Mouse (Mus musculus) small intestine, adult 2 months (tissue): ENCODE measurements around the gene Rasgrp2. TPM values are rescaled to one million over a fixed set of nuclear protein-coding genes. Genes with fewer than 3 reads are reported as not detected.

Source experiments
- H3K27ac ChIP-seq: fragments of 200-500 bp; 2 replicates; pipeline ENCODE4 v1.5.1; 2012; ENCODE audit warnings: low read depth, low read length, control low read depth, inconsistent platforms; ENCODE audit not compliant: insufficient read depth
- H3K27me3 ChIP-seq: fragments of 200-500 bp; 2 replicates; pipeline ENCODE4 v1.6.1; 2012; ENCODE audit warnings: mild to moderate bottlenecking, moderate library complexity, low read length, inconsistent platforms; ENCODE audit not compliant: control insufficient read depth, insufficient read depth
- H3K36me3 ChIP-seq: fragments of 200-500 bp; 2 replicates; pipeline ENCODE4 v1.6.1; 2012; ENCODE audit warnings: mild to moderate bottlenecking, low read length, control low read depth, inconsistent platforms; ENCODE audit not compliant: control insufficient read depth, insufficient read depth
- H3K4me1 ChIP-seq: fragments of 200-500 bp; 2 replicates; pipeline ENCODE4 v1.6.1; 2012; ENCODE audit warnings: low read length, inconsistent platforms, mixed read lengths; ENCODE audit not compliant: control insufficient read depth, insufficient read depth, insufficient read length
- H3K4me3 ChIP-seq: fragments of 200-500 bp; 2 replicates; pipeline ENCODE4 v1.5.1; 2012; ENCODE audit warnings: low read depth, mild to moderate bottlenecking, control low read depth, inconsistent platforms, low read length, moderate library complexity
- CTCF ChIP-seq: fragments of 200-500 bp; IDR thresholded peaks from 2 replicates; pipeline ENCODE4 v1.5.1; 2012; ENCODE audit warnings: low read depth, mild to moderate bottlenecking, control low read depth, inconsistent platforms, low read length, moderate library complexity, mixed read lengths; ENCODE audit not compliant: insufficient replicate concordance, insufficient read length; ENCODE audit errors: extremely low read depth
- POLR2A ChIP-seq: fragments of 200-500 bp; IDR thresholded peaks from 2 replicates; pipeline ENCODE4 v1.6.1; 2012; ENCODE audit warnings: low read depth, mild to moderate bottlenecking, control low read depth, inconsistent platforms, low read length, moderate library complexity
- WGBS: fragments of 180-500 bp; shearing (Covaris S2); methylation state at CpG from one replicate; pipeline ENCODE4 v1.1.7; 2018; 5-methylcytosine and 5-hydroxymethylcytosine counted together
- polyA plus RNA-seq: library from polyadenylated mRNA; depleted of rRNA; stranded (reverse); fragments of >200 nt; gene quantifications from 2 replicates; pipeline ENCODE4 v1.2.3, GENCODE M21; 2012

Rasgrp2 gene
- polyA plus RNA-seq, 1 experiment = 38.3 TPM

DNA sequence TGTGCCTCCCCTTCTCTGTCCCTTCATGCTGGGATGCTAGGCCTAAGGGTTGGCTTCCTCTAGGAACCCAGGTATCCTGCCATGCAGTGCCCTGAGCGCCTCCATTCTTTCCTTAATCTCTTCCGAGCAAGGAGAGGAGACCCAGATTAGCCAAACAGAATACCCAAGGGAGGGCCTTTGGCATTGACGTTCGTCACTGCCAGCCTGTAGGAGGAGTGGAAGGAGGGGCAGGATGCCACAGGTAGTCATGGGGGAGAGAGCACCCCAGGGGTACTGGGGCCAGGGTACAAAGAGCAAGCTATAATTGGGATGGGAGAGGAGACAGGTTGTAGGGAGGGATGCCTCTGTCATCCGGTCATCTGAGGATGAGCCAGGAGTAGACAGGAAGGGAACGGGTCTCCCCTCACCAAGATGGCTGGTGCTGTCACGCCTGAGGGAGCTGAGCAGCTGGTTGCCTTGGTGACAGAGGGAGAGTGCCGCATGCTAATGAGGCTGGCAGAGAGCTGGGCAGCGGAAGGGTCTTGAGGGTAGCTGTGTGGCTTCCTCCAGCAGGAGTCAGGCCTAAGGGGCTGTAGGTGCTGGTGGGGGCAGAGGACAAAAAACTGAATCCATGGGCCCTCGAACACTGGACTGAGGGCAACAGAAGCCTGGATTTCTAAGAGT, 46.8 kb downstream of the Rasgrp2 start:
- Histone ChIP-seq H3K4me3 (no peak overlapping the region), H3K4me1 (peaks cover 1% of the 10 kb centered on the region; the same call in 1 of the 2 replicates), H3K27ac (no peak overlapping the region), H3K27me3 (0 out of 2 replicates have a peak, but pooled peaks cover 3% of the 10 kb centered on the region), H3K36me3 (no peaks in the 10 kb centered on the region)
- 70% methylated on average over 10 of the region's 10 CpGs for WGBS
- no peak for TF ChIP-seq CTCF
- no peak for TF ChIP-seq POLR2A

DNA sequence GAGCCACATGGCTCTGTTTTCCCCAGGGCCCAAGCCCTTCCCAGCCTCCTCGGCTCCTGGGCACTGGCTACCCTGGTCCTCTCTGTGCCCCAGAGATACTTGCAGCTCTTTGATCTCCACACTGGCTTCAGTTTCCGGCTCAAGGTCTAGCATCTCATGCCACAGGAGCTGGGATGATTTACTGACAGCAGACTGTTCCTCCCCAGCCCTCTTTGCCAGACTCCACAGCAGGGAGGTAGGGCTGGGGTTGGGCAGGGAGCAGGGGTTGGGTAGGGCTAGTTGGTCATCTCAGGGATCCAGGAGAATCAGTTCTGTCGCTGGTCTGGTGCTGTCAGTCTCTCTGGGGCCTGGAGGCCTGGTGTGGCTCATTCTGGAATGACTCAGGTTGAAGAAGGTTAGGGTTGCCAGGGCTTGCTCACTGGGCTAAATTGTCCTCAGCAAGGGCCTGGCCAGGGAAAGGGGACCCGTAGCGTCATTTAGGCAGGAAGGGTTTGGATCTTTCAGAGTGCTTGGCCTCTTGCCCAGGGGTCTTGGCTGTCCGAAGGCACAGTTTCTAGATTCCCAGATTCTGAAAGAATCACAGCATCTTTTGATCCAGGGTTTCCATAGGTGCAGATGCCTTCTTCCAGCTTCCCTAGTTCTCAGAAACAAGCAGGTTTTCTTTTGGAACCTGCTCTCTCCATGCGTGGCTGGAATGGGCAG, 47.7 kb downstream of the Rasgrp2 start:
- Histone ChIP-seq H3K36me3 (no peaks in the 10 kb centered on the region), H3K27ac (no peak overlapping the region), H3K27me3 (0 out of 2 replicates have a peak, but pooled peaks cover 3% of the 10 kb centered on the region), H3K4me1 (peaks cover 1% of the 10 kb centered on the region; the same call in 1 of the 2 replicates), H3K4me3 (no peak overlapping the region)
- TF ChIP-seq POLR2A (no peak), CTCF (no peak)
- WGBS = 71% methylated on average over 7 of the region's 7 CpGs

- Histone ChIP-seq H3K27me3 (0 out of 2 replicates have a peak, but pooled peaks cover 3% of the 10 kb centered on the region), H3K27ac (no peak overlapping the region), H3K4me1 (peaks cover 1% of the 10 kb centered on the region; the same call in 1 of the 2 replicates), H3K36me3 (no peaks in the 10 kb centered on the region), H3K4me3 (no peak overlapping the region)
- 34% methylated on average over 5 of the region's 5 CpGs for WGBS
- TF ChIP-seq CTCF (no peak), POLR2A (no peak)
Measured at GRCm38 (mm10) chr19:6448752-6449151, 49.6 kb downstream of the Rasgrp2 start.

- no peak for TF ChIP-seq POLR2A
- no peak for TF ChIP-seq CTCF
- Histone ChIP-seq H3K27ac (no peak overlapping the region), H3K4me1 (peaks cover 1% of the 10 kb centered on the region; the same call in 1 of the 2 replicates), H3K36me3 (no peaks in the 10 kb centered on the region), H3K4me3 (no peak overlapping the region), H3K27me3 (0 out of 2 replicates have a peak, but pooled peaks cover 3% of the 10 kb centered on the region)
- 72% methylated on average over 7 of the region's 7 CpGs for WGBS
Measured at GRCm38 (mm10) chr19:6449841-6450240, 50.7 kb downstream of the Rasgrp2 start.

GRCm38 (mm10) chr19:6452030-6452494, 52.9 kb downstream of the Rasgrp2 start:
- peaks cover 1% of the 10 kb centered on the region; the same call in 1 of the 2 replicates for H3K4me1 ChIP-seq
- 0 out of 2 replicates have a peak, but pooled peaks cover 3% of the 10 kb centered on the region for H3K27me3 ChIP-seq
- no peaks in the 10 kb centered on the region for H3K36me3 ChIP-seq
- TF ChIP-seq CTCF = peak; percentile 73
- TF ChIP-seq POLR2A = no peak
- H3K27ac ChIP-seq = no peak overlapping the region; the same call in 1 of the 2 replicates
- no peak overlapping the region for H3K4me3 ChIP-seq
- WGBS = 28% methylated on average over 6 of the region's 6 CpGs

- H3K36me3 ChIP-seq = no peaks in the 10 kb centered on the region
- 50% methylated on average over 9 of the region's 9 CpGs for WGBS
- H3K27ac ChIP-seq = no peak overlapping the region
- TF ChIP-seq CTCF = no peak
- 0 out of 2 replicates have a peak, but pooled peaks cover 1% of the 10 kb centered on the region for H3K27me3 ChIP-seq
- H3K4me1 ChIP-seq = peaks cover 1% of the 10 kb centered on the region; the same call in 1 of the 2 replicates
- no peak overlapping the region for H3K4me3 ChIP-seq
Measured at GRCm38 (mm10) chr19:6452672-6453310, 53.7 kb downstream of the Rasgrp2 start.
